Mouse (Mus musculus) adrenal gland, adult (tissue): Measurements from ENCODE around the gene Cilp2.

Source experiments
- DNase-seq, 2 experiments: peaks; one replicate each; pipeline ENCODE4 v3.0.0; 2022 to 2023; ENCODE audit warnings: low spot score in 1 of 2; ENCODE audit not compliant: inconsistent age in 2 of 2

Cilp2 gene

DNA sequence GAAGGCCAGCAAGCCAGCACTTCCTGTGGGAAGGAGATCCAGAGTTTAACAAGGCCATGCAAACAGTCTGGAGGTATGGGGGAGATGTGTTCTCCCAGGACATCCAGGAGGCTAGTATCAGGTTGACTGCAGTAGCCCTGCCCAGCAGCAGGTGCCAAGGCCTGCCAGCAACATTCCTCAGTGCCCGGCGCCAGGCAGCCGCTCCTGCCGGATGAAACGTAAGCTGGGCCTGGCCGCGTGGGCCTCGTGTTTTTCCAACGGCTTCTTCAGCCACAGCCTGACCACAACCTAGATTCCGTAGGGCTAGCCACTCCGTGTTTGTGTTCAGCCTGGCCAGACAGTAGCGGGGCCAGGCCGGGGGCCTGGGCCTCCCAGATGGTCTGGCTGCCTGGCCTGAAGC lies 12.8 kb downstream of the Cilp2 start:
- DNase-seq = no peak

DNA sequence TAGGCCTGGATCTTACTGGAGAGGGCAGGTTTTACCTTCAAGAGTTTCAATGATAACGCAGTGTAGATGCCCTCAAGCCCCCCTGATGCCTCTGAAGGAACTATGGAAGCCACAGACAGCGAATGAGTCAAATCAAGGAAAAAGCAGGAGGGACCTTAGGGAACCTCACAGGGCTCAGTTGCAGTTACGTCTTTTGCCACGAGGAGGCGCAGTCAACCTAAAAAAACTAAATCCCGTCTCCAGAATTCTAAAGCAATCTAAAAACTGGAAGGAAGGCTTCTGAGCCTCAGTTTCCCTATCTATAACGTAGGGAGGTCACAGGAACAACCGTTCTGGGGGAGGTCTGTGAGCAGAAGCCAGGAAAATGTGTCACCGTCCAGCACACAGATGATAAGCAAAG lies 13.3 kb downstream of the Cilp2 start:
- peak; percentile 48 to 90 for DNase-seq

DNA sequence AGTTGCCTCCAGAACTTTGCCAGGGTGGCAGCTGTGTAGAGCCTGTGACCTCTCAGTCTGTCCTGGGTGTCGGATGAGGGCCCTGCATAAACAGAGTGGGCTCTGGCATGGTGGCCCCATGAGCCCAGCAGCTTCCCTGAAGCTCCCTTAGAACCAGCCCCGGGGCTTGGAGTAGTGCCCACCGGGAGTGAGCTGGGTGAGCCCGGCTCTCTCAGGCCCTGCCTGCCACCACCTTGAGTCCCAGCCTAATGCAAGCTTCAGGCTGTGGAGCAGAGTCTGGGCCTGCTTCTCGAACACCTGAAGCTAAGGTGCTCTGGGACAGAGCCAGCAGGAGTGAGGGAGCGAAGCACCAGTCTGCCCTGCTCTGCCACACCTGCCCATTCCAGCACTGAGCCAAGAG lies 16.6 kb downstream of the Cilp2 start:
- no peak for DNase-seq

DNA sequence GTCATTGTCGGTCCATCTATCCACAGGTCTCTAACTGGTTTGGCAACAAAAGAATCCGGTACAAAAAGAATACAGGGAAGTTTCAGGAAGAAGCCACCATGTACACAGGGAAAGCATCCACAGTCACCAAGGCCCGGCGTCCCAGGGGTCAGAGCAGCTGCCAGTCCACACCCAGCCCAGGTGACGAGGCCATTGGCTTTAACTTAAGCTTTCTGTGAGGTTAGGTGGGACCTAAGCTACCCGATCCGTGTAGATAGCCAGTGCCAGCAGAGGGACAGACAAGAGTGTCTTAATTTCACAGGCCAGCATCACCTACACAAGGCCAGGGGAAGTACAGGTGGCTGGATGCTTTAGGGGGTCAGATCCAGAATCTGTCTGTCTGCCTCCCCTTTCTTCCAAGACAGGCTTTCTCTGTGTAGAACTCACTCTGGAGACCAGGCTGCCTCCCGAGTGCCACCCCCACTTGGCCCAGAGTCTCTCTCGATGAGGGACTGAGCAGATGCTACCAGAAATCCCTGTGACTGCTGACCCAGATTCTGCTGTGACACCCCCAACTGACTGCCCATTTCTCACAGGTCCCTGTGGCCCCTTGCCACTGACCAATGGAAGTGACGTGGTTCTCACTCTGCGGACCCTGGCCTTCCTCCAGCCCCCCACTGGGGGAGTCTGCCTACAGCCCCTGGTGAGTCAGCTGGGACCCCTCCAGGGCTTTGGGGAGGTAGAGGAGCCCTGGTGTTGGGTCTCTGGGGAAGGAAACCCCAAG lies 17.3 kb downstream of the Cilp2 start:
- no peak for DNase-seq

DNA sequence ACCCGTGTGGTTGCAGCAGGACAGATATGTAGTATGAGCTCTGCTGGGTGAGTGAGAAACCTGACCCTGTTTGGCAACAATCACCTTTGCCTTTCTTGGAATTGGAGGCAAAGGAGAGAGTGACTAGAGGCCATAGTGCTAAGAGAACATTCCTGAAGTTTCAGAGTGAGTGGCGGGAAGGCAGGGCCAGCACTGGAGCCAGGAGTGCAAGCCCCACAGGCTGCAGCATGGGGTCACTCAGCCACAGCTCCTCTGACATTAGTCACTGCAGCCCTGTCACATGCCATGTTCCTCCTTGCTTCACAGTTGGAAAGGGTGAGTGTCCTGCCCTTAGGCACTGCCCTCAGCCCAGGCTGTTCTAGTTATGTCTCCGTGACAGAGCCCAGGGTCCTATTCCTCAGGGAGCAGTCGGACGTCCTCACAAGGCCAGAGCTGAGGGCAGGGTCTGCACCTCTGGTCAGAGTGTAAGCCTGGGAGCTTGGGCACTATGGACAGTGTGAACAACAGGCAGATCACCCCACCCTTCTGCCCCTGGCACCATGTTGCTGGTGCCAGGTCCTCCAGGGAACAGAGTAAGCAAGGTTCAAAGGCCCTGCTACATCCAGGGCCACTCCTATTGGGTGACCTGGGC lies 19.7 kb downstream of the Cilp2 start:
- DNase-seq = peak in 1 of 2 experiments; percentile 58

DNA sequence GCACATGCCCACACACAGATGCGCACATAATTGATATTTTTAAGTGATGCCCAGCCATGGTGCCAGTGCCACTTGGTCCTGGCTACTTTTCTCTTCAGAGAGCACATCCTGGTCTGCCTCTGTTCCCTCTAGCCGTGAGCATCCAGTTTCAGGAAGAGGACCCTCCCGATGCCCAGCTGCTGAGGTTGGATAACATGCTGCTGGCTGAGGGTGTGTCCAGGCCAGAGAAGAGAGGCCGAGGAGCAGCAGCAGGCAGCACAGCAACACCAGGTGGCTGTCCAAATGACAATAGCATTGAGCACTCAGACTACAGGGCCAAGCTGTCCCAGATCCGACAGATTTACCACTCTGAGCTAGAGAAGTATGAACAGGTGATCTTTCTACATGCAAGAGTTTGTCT lies 23.3 kb downstream of the Cilp2 start:
- no peak for DNase-seq

DNA sequence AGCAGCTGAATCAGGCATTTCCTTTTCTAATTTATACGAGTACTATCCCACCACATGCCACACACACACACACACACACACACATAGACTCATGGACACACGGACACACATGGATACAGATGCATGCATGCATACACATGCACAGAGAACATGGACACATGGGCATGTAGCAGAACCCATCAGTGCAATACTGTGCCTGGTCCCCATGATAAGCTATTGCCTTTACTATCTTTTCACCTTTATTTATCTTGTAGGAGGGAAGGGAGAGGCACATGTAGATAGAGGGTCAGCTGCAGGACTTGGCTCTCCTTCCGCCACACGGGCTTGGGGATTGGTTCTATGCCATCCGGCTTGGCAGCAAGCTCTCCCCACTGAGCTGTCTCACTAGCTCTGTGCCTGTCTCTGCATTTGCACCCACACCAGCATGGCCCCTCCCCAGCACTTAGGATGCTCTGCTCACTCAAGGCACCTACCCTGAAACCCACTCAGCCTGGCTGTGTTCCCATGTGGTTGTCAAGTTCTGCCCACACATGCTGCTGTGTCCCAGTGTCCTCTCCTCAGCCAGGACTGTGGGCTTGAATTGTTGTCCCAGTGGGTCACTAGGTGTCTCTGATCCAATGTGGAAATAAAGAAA lies 24.0 kb downstream of the Cilp2 start:
- no peak for DNase-seq

DNA sequence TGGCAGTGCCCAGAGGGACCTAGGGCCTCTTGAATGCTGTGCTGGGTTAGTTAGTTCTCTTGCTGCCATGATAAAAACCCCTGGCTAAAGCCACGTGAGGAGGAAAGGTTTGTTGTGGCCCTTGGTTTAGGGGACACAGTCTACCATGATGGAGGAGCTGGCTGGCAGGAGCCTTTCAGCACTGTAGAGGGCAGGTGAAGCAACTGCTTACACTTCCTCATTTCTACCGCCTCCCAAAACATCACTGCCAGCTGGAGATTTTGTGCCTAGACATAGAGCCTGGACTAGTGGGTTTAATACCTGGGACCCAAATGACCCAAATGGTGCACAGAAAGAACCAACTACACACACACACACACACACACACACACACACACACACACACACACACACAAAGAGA lies 26.2 kb downstream of the Cilp2 start:
- no peak for DNase-seq

DNA sequence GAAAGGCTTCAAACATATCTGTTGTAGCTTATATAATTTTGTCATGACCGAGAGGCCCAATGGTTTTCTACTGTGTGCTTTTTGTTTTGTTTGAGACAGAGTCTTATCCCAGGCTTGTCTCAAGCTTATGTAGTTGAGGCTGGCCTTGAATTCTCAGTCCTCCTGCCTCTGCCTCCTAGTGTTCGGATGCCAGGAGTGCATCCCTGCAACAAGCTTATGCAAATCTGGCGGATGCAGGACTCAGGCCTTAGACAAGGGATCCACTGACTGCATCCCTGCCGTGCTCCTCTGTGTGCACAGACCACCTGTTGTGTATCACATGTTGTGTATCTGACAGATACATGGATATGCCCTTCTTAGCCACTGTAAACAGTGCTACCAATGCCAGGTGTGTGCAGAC lies 26.7 kb downstream of the Cilp2 start:
- no peak for DNase-seq

DNA sequence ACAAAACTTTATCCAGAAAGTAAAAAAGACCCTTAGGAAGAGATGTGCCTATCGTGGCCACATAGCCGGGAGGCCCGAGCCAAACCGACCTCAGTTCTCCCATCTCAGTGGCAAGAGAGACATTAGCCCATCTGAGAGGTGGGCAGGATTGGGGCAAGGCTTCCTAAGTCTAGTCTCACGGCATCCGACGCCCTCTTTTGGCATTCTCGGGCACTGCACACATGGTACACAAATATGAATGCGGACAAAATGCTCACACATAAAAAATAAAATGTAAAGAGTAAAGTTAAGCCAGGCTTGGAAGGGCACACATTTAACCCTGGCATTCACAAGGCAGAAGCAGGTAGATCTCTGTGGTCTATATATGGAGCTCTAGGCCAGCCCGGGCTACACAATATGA lies 33.6 kb downstream of the Cilp2 start:
- no peak for DNase-seq

DNA sequence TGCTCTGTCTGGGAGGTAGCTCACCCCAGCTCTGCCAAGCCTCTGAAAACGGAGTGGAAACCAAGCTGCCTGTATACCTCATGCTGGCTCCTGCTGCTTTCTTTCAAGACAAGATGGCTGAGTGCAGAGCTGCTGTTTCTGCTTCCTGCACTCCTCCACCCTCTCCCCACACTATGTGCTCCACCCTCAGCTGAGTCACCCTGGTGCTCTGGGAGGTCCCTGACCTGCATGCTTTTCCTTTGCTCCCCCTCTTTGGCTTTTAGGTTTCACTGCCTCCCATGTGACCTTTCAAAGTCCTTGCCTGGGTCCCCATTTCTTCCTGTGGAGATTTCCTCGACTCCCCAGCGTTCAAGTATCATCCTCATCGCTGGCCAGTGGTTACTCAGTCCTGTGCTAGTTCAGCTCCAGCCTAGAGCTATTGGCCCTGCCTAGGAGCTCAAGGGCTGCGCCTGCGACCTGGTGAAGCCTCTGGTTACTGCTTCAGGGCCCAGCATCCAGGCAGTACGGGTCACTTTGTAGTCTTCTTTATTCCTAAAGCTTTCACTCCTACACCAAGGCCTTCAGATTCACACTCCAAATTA lies 36.5 kb downstream of the Cilp2 start:
- DNase-seq = peak; percentile 33 to 57

DNA sequence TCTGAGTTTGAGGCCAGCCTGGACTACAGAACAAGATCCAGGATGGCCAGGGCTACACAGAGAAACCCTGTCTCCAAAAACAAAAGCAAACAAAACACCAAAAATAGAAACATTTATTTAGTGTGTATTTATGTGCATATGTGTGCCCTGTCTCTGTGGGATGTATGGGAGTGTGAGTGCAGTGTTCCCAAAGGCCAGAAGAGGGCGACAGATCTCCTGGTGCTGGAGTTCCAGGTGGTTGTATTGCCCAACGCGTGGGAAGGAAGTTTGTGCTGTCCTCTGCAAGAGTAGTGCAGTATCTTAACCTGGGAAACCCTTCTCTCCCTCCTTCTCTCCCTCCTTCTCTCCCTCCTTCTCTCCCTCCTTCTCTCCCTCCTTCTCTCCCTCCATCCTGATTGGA lies 37.6 kb downstream of the Cilp2 start:
- no peak for DNase-seq

DNA sequence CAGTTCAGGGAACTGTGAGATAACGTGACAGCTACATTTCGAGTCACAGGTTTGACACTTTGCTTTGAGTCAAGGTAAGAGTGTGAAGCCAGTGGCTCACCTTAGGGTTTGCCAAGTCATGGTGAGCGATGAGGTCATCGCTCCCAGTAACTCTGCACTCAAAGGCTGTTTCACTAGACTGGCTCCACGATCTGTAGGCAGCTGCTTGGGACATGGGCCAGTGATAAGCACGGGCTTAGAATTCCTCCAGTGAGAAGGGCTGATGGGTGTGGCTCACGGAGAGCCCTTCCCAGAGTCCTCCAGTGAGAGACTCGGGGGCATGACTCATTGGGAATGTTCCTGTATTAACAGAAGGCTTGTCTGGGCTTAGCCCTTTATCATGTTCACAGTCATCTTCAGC lies 38.5 kb downstream of the Cilp2 start:
- DNase-seq = peak; percentile 64 to 82

DNA sequence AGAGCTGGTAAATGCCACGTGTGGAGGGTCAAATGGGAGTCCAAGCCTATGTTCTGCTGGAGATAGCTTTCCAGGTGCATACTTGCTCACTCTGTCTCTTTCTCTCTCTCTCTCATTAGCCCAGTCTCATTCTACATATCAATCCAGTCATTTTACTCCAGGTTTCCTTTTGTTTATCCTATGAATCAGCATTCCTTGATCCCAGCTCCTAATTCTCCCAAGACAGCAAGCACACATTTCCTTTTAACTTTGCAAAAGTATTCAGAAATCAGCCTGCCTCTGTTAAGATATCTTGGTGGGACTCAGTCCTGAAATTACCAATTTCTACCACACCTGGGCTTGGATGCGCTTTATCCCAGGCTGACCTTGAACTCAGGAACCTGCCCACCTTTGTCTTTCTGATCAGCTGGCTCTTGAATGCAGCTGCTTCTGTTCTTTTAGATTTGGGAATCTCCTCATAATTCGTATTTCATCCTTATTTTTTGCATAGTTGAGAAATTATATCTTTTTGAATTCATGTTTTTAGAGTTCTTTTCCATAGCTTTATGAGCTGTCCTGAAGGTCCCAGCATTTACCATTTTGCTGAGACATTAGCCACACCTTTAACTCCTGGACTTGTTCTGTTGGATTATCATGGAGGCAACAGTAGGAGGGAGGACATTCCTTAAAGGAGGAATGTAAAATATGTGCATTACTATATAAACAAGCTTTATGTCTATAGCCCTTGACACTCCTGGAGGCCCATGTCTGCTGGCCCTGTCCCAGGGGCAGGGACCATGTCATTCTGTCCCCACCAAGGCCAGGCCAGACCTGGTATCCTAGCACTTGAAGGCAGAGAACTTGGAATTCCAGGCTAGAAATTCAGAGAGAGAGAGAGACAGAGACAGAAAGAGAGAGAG lies 40.1 kb downstream of the Cilp2 start:
- DNase-seq = no peak

DNA sequence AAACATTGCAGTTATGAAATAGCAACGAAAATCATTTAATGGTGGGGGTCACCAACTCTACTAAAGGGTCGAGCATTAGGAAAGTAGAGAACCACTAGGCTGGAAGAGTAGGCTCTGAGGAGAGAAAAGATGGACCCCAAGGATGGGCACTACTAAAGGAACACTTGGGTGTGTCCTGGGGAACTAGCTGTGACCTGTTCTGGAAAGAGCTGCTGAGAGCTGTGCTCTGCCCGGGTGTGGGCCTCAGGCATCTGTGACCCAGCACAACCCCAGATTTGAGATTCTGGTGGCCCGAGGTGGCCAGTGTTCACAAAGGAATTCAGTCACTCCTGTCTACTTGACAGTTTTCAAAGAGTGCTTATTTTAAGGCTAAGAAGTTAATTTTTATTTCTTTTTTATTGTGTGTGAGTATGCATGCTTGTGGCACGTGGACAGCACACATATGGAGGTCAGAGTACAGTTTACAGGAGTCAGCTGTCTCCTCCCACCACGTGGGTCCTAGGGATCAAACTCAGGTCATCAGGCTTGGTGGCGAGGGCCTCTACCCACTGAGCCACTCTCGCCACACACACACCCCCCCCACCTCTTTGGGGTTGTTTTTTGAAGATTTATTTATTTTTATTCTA lies 50.3 kb downstream of the Cilp2 start:
- no peak for DNase-seq

DNA sequence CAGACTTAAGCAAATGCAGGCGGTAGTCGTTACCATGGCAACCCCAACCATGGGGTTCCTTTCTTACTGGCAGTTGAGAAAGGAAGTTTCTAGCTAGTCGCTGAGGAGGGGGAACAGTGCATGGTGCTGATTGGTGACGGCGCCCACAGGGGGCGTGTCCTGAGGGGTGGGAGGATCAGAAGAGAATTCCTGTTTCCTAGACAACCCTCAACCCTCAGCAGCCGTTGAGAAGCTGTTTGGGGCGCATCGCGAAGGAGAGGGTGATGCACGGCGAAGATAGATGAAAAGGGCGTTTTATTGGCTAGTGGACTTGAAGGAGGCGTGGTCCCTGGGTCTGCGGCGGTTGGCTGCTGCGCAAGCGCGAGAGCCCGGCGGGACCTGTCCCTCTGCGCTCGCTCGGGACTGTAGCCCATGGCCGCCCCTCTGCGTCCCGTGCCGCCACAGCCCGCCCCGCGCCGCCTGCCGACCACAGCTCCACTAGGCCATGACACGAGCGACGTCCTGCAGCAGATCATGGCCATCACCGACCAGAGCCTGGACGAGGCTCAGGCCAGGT lies 55.1 kb downstream of the Cilp2 start, which contains the start of gene Pbx4:
TSS of gene Pbx4 (plus strand) at position 194 of the 556 bp plus-strand sequence.
- peak; percentile 86 to 92 for DNase-seq
